Mouse (Mus musculus): Measurements from ENCODE around the gene Serpinb11. TPM values are rescaled to one million over a fixed set of nuclear protein-coding genes. Genes with fewer than 3 reads are reported as not detected.
A peak's percentile ranks its signal among the peaks of the same experiment; 100 is the strongest.

Gene Serpinb11
- polyA plus RNA-seq, 1 experiment from 2014 or later = not detected

- ATAC-seq (ENCODE audit: low read depth) = peak; percentile 93
Measured at GRCm38 (mm10) chr1:107384532-107384931, 23.5 kb downstream of the Serpinb11 start.

DNA sequence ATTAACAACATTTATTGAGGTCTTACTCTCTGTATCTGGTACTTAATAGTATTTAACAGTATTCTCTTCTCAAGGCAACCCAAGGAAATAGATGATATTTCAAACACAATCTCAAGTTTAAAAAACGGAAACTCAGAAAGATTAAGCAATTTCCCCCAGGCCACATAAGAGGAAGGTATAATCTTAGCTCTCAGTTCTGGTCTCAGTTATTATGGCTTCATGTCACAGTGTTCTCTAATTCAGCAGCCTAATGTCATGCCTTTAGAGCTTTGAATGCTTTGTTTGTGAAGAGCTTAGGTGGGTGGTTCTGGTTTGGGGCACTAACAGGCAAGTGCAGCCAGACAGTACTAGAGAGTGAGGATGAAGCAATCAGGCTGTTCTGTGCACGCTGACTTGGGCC, 28.8 kb downstream of the Serpinb11 start:
- H3K27me3 ChIP-seq = no peaks in the 10 kb centered on the region
- no peaks in the 10 kb centered on the region for H3K9me3 ChIP-seq (replicated peaks)
- DNase-seq (no peak), ATAC-seq (ENCODE audit: low read depth) (no peak; the same call in 1 of the 2 replicates)
- 45% methylated on average over 2 of the region's 2 CpGs for whole genome bisulfite sequencing (ENCODE audit: insufficient replicate concordance)
- no peak overlapping the region for H3K4me2 ChIP-seq
- H3K4me1 ChIP-seq (replicated peaks) = peaks cover 3% of the 10 kb centered on the region; the same call in 1 of the 2 replicates
- H3K4me3 ChIP-seq (replicated peaks) = no peak overlapping the region
- no peaks in the 10 kb centered on the region for H3K36me3 ChIP-seq
- H3K27ac ChIP-seq = no peak overlapping the region
- no peak overlapping the region for H3K9ac ChIP-seq

More at GRCm38 (mm10) chr1:107384532-107384931, 23.5 kb downstream of the Serpinb11 start:
- H3K9ac ChIP-seq = no peak overlapping the region
- H3K27ac ChIP-seq = no peak overlapping the region
- peak; percentile 15 for DNase-seq
- H3K4me2 ChIP-seq = no peak overlapping the region
- no peaks in the 10 kb centered on the region for H3K36me3 ChIP-seq
- 34% methylated on average over 9 of the region's 9 CpGs for WGBS (ENCODE audit: insufficient replicate concordance)
- H3K27me3 ChIP-seq = no peaks in the 10 kb centered on the region
- peaks cover 19% of the 10 kb centered on the region; the same call in 1 of the 2 replicates for H3K4me1 ChIP-seq (replicated peaks)
- no peak overlapping the region for H3K4me3 ChIP-seq (replicated peaks)
- no peaks in the 10 kb centered on the region for H3K9me3 ChIP-seq (replicated peaks)

DNA sequence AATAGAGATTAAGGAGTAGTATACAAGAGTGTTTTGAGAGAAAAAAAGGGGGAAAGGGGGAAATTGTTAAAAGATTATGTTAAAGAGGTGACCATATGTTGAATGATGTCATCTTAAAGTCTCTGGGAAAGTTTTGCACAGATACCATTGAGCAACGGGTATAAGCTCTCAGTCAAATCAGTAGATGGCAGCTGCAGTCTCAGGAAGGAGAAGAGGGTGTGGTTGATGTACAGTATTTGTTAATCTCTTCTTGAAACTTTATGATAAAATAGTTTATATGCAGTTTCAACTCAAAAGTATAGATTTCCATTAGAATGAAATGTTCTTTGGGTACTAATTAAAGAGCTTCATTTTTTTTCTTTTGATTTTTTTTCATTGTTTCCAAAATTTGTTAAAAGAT, 36.5 kb downstream of the Serpinb11 start:
- no peak overlapping the region for H3K4me3 ChIP-seq (replicated peaks)
- ATAC-seq (ENCODE audit: low read depth) (peak; percentile 71; the same call in 1 of the 2 replicates), DNase-seq (no peak)
- H3K36me3 ChIP-seq = no peaks in the 10 kb centered on the region
- no peak overlapping the region for H3K9ac ChIP-seq
- H3K4me2 ChIP-seq = no peak overlapping the region
- no peaks in the 10 kb centered on the region for H3K27me3 ChIP-seq
- no peak overlapping the region for H3K27ac ChIP-seq
- 18% methylated on average over 1 of the region's 1 CpGs for WGBS (ENCODE audit: insufficient replicate concordance)
- no peaks in the 10 kb centered on the region for H3K4me1 ChIP-seq (replicated peaks)
- H3K9me3 ChIP-seq (replicated peaks) = no peaks in the 10 kb centered on the region

GRCm38 (mm10) chr1:107399355-107399754, 38.4 kb downstream of the Serpinb11 start, which contains the start of gene Serpinb7:
Serpinb7 (plus strand) TSS chr1:107399655.
- no peak within 1 kb of the TSS for H3K27ac ChIP-seq
- H3K9ac ChIP-seq = no peak within 1 kb of the TSS
- H3K9me3 ChIP-seq (replicated peaks) = no peaks in the 10 kb centered on the region
- DNase-seq = no peak
- no peaks in the 10 kb centered on the region for H3K27me3 ChIP-seq
- no peak within 1 kb of the TSS for H3K4me3 ChIP-seq (replicated peaks)
- ATAC-seq (ENCODE audit: low read depth) = no peak
- no peaks in the 10 kb centered on the region for H3K36me3 ChIP-seq
- no peaks in the 10 kb centered on the region for H3K4me1 ChIP-seq (replicated peaks)
- WGBS (ENCODE audit: insufficient replicate concordance) = 59% methylated on average over 3 of the region's 3 CpGs
- H3K4me2 ChIP-seq = no peak within 1 kb of the TSS

DNA sequence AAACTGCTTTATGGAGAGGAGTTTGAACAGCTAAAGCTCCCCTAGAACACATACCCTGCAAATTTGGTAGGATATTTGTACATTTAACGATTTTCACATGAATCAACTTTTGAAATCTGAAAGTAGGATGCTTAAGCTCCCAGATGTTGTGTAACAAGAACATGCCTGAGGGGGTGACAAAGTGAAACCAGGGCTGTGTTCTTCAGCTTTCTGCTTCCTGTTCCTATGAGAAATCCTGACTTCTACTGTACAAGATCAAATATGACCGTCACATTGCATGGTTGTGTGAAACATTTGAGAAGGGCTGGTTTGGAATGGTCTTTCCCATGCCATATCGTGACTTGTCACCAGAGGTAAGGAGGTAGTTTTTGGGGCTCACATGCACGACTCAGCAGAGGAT, 41.1 kb downstream of the Serpinb11 start:
- Histone ChIP-seq H3K36me3 (no peaks in the 10 kb centered on the region), H3K4me2 (no peak overlapping the region), H3K4me1 (replicated peaks) (no peaks in the 10 kb centered on the region), H3K9ac (no peak overlapping the region), H3K4me3 (replicated peaks) (no peak overlapping the region), H3K27ac (no peak overlapping the region), H3K9me3 (replicated peaks) (no peaks in the 10 kb centered on the region), H3K27me3 (no peaks in the 10 kb centered on the region)
- ATAC-seq (ENCODE audit: low read depth) (no peak), DNase-seq (no peak)
- WGBS (ENCODE audit: insufficient replicate concordance) = 54% methylated on average over 4 of the region's 4 CpGs

DNA sequence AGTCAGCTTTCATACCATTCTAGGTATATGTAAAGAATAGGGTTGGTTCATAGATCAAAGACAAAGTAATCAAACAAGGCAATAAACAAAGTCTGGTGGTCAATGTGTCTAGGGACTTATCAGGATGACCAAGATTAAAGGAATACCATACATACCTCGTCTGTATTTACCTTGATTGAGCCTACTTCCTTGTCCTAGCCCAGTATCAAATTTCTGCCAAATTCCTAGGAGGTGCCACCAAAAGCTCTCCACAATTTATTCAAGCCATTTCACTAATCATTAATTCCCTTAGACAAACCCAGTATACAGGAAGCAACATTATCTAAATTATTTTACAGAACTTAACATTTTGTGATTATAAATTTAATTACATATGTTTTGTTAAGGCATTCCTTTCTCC, 53.7 kb downstream of the Serpinb11 start:
- no peak overlapping the region for H3K4me2 ChIP-seq
- no peaks in the 10 kb centered on the region for H3K36me3 ChIP-seq
- DNase-seq (no peak), ATAC-seq (ENCODE audit: low read depth) (no peak)
- H3K4me1 ChIP-seq (replicated peaks) = no peaks in the 10 kb centered on the region
- no peak overlapping the region for H3K4me3 ChIP-seq (replicated peaks)
- H3K9ac ChIP-seq = no peak overlapping the region
- H3K27me3 ChIP-seq = no peaks in the 10 kb centered on the region
- no peak overlapping the region for H3K27ac ChIP-seq
- H3K9me3 ChIP-seq (replicated peaks) = no peaks in the 10 kb centered on the region
- WGBS (ENCODE audit: insufficient replicate concordance) = 8% methylated on average over 1 of the region's 1 CpGs

DNA sequence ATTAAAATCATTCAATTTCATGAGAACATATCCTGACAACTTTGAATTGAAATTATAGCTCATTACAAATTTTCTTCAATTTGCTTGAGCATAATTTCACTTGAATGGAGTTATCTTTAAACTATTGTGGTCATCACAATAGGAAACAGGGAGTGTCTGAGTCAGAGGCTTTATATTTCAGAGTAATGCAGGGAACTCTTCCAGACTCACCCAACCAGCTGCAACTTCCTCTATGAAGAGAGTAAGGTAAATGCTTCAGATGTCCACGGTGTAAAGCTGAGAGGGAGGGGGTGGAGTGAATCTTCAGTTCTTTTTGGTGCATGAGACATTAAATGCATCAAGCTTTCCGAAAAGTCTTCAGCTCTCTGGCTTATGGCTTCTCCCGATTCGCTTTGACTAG, 61.5 kb downstream of the Serpinb11 start:
- Histone ChIP-seq H3K4me2 (no peak overlapping the region), H3K27ac (no peak overlapping the region), H3K36me3 (no peaks in the 10 kb centered on the region), H3K9ac (no peak overlapping the region), H3K9me3 (replicated peaks) (no peaks in the 10 kb centered on the region), H3K4me3 (replicated peaks) (no peak overlapping the region), H3K4me1 (replicated peaks) (no peaks in the 10 kb centered on the region), H3K27me3 (no peaks in the 10 kb centered on the region)
- DNase-seq = no peak
- 60% methylated on average over 4 of the region's 4 CpGs for WGBS (ENCODE audit: insufficient replicate concordance)
- ATAC-seq (ENCODE audit: low read depth) = no peak

Other genes starting within 250 kb of the Serpinb11 start
- gene Serpinb3b, start 82.8 kb upstream of the Serpinb11 start, polyA plus RNA-seq (2015; fragmentation: Nextera tagmentation; extraction: Ambion mirVana) = not detected in 2 replicates
- gene Serpinb3c, start 82.8 kb upstream of the Serpinb11 start, polyA plus RNA-seq (2015; fragmentation: Nextera tagmentation; extraction: Ambion mirVana) = not detected in 2 replicates
- gene Serpinb7, start 38.5 kb downstream of the Serpinb11 start, polyA plus RNA-seq (2015; fragmentation: Nextera tagmentation; extraction: Ambion mirVana) = 0.06 TPM in 1 of 2 replicates, not detected in the other
- 4.0 and 4.6 TPM in 2 replicates for gene Serpinb2, start 150.2 kb downstream of the Serpinb11 start, polyA plus RNA-seq (2015; fragmentation: Nextera tagmentation; extraction: Ambion mirVana)
- gene Serpinb8, start 228.8 kb downstream of the Serpinb11 start, polyA plus RNA-seq (2015; fragmentation: Nextera tagmentation; extraction: Ambion mirVana) = 0.21 and 0.31 TPM in 2 replicates

Data from liver, embryonic 13.5 days (tissue).